Comparison of ENCODE assay signal across 9 mouse cellular contexts in genomic region chr13:56600216-56600890, GRCm38 (mm10). TPM values are rescaled to one million over a fixed set of nuclear protein-coding genes. Genes with fewer than 3 reads are reported as not detected.
DNase-seq lines count a peak whose midpoint lies in the region; ATAC-seq lines count a peak whose summit lies in the region.
"Had no signal": no experiment of that assay in that cellular context is flagged by ENCODE, and none has a peak within 500 bp of the region (broad histone marks: within the 10 kb centered on the region; RNA-seq: fewer than 3 reads in every experiment).

No protein-coding gene starts in this region.

- no peaks in the 10 kb centered on the region for H3K36me3 ChIP-seq in kidney, embryonic 16.5 days (ENCODE audit: insufficient read depth, low read length)
- H3K36me3 ChIP-seq in forebrain, embryonic 15.5 days = no peaks in the 10 kb centered on the region
- H3K36me3 ChIP-seq: neural tube, embryonic 13.5 days had no signal

- H3K27ac ChIP-seq in kidney, embryonic 16.5 days (ENCODE audit: low read length) = peak overlapping the region; percentile 77
- no peak overlapping the region for H3K27ac ChIP-seq in forebrain, embryonic 15.5 days (replicated peaks)

- H3K9me3 ChIP-seq in kidney, embryonic 16.5 days (ENCODE audit: low read length) = no peaks in the 10 kb centered on the region
- no peaks in the 10 kb centered on the region for H3K9me3 ChIP-seq in forebrain, embryonic 15.5 days
- H3K9me3 ChIP-seq: neural tube, embryonic 13.5 days had no signal

- no peaks in the 10 kb centered on the region for H3K27me3 ChIP-seq in kidney, embryonic 16.5 days (ENCODE audit: insufficient read depth, low read length)
- H3K27me3 ChIP-seq in forebrain, embryonic 15.5 days = no peaks in the 10 kb centered on the region
- H3K27me3 ChIP-seq: neural tube, embryonic 13.5 days had no signal

- H3K4me2 ChIP-seq in kidney, embryonic 16.5 days (replicated peaks; ENCODE audit: low read depth, low read length) = no peak overlapping the region
- H3K4me2 ChIP-seq in forebrain, embryonic 15.5 days (replicated peaks) = no peak overlapping the region
- H3K4me2 ChIP-seq: neural tube, embryonic 13.5 days had no signal

- H3K4me1 ChIP-seq in kidney, embryonic 16.5 days (ENCODE audit: insufficient read depth, low read length) = peaks cover 32% of the 10 kb centered on the region
- peaks cover 20% of the 10 kb centered on the region for H3K4me1 ChIP-seq in forebrain, embryonic 15.5 days

- H3K4me3 ChIP-seq in kidney, embryonic 16.5 days (ENCODE audit: low read length) = no peak overlapping the region
- no peak overlapping the region for H3K4me3 ChIP-seq in forebrain, embryonic 15.5 days
- H3K4me3 ChIP-seq: neural tube, embryonic 13.5 days had no signal

- peak; percentile 66; the same call in 1 of the 2 replicates for ATAC-seq in kidney, embryonic 16.5 days (ENCODE audit: low FRiP score, low TSS enrichment)
- no peak for ATAC-seq in forebrain, embryonic 15.5 days (replicated peaks)

- WGBS in kidney, embryonic 16.5 days = 49% methylated on average over 10 of the region's 10 CpGs
- WGBS in forebrain, embryonic 15.5 days = 68% methylated on average over 10 of the region's 10 CpGs

- DNase-seq in cerebellum, postnatal 14 days = peak; percentile 33 to 60
- DNase-seq in cerebellum, adult 9-10 months = no peak
- peak; percentile 77 for DNase-seq in adrenal gland, postnatal 14 days
- peak; percentile 78 to 88 for DNase-seq in gastrocnemius, postnatal 4 days (ENCODE audit: low spot score in 2 of 2)
- peak; percentile 65 for DNase-seq in ovary, postnatal 10 days (ENCODE audit: low spot score)
- DNase-seq in spleen, postnatal 4 days (ENCODE audit: low spot score in 2 of 2) = no peak

- H3K9ac ChIP-seq in kidney, embryonic 16.5 days (replicated peaks; ENCODE audit: low read length) = no peak overlapping the region
- H3K9ac ChIP-seq in forebrain, embryonic 15.5 days (replicated peaks) = no peak overlapping the region
- H3K9ac ChIP-seq: neural tube, embryonic 13.5 days had no signal

RNA-seq across cellular contexts. Expression of gene Tgfbi, which starts 9.0 kb away (rescaled TPM):
- 40.1 and 59.6 TPM in 2 replicates for total RNA-seq in adrenal gland, postnatal 14 days (2021)
- 10 to 100 TPM; 75.9 to 99.2 TPM for total RNA-seq in gastrocnemius, postnatal 4 days (2021)
- polyA plus RNA-seq in kidney, embryonic 16.5 days (2015; fragmentation: Nextera tagmentation; extraction: Ambion mirVana) = 133 and 135 TPM in 2 replicates
- polyA plus RNA-seq in forebrain, embryonic 15.5 days (2015; fragmentation: Nextera tagmentation; extraction: Ambion mirVana) = 3.6 and 3.9 TPM in 2 replicates

RNA-seq across cellular contexts. Expression of gene Lect2, which starts 52.1 kb away (rescaled TPM):
- total RNA-seq in adrenal gland, postnatal 14 days (2021) = 1.3 and 46.7 TPM in 2 replicates
- total RNA-seq in gastrocnemius, postnatal 4 days (2021) = under 1 TPM in 1 of 2 experiments, not detected in 1; 0.44 TPM
- 1.1 and 1.2 TPM in 2 replicates for polyA plus RNA-seq in kidney, embryonic 16.5 days (2015; fragmentation: Nextera tagmentation; extraction: Ambion mirVana)
- polyA plus RNA-seq in forebrain, embryonic 15.5 days (2015; fragmentation: Nextera tagmentation; extraction: Ambion mirVana) = not detected in 2 replicates
- polyA plus RNA-seq: neural tube, embryonic 13.5 days had no signal

Comparison
In these comparisons a context has a peak if more than half of its experiments do, and no peak if none do; other contexts are left out.
1. DNase-seq: peak in cerebellum, postnatal 14 days (2 of 2), adrenal gland, postnatal 14 days (single experiment), gastrocnemius, postnatal 4 days (2 of 2) and ovary, postnatal 10 days (single experiment); none in cerebellum, adult 9-10 months (single experiment) and spleen, postnatal 4 days (0 of 2).